Mouse (Mus musculus) heart, embryonic 10.5 days (tissue): ENCODE measurements around the gene Mmp9. TPM values are rescaled to one million over a fixed set of nuclear protein-coding genes. Genes with fewer than 3 reads are reported as not detected.

ENCODE experiments used
- DNase-seq: peaks from one replicate; pipeline ENCODE4 v3.0.0-alpha.2; 2017; ENCODE audit warnings: low spot score
- H3K27ac ChIP-seq: fragments of 300-500 bp; sonication (generic); 2 replicates; pipeline ENCODE4 v1.5.1; 2016; ENCODE audit warnings: mild to moderate bottlenecking
- H3K27me3 ChIP-seq: fragments of 300-500 bp; sonication (generic); 2 replicates; pipeline ENCODE4 v1.6.1; 2016; ENCODE audit warnings: mild to moderate bottlenecking; ENCODE audit not compliant: poor library complexity, insufficient read depth, severe bottlenecking
- H3K36me3 ChIP-seq: fragments of 300-500 bp; sonication (generic); 2 replicates; pipeline ENCODE4 v1.6.1; 2016; ENCODE audit warnings: mild to moderate bottlenecking, moderate library complexity
- H3K4me1 ChIP-seq: fragments of 300-500 bp; sonication (generic); 2 replicates; pipeline ENCODE4 v1.6.1; 2016; ENCODE audit warnings: mild to moderate bottlenecking
- H3K4me3 ChIP-seq: fragments of 300-500 bp; sonication (generic); 2 replicates; pipeline ENCODE4 v1.5.1; 2016; ENCODE audit warnings: mild to moderate bottlenecking, moderate library complexity
- H3K9me3 ChIP-seq: fragments of 300-500 bp; sonication (generic); 2 replicates; pipeline ENCODE4 v1.6.1; 2016; ENCODE audit warnings: mild to moderate bottlenecking, moderate library complexity
- WGBS: fragments of 180-500 bp; shearing (Covaris S2); methylation state at CpG from one replicate; pipeline ENCODE4 v1.1.7; 2016; 5-methylcytosine and 5-hydroxymethylcytosine counted together
- polyA plus RNA-seq: library from polyadenylated mRNA; unstranded; fragments of >200 nt; fragmentation: Nextera tagmentation; extraction: Ambion mirVana; gene quantifications from 2 replicates; pipeline ENCODE4 v1.2.1, GENCODE M21; 2016

Mmp9 gene
- polyA plus RNA-seq, 1 experiment from 2014 or later: 1.1 TPM

GRCm38 (mm10) chr2:164991111-164991510 is 50.5 kb downstream of the Mmp9 start:
- Histone ChIP-seq H3K27me3 (peaks cover 58% of the 10 kb centered on the region), H3K4me3 (no peak overlapping the region), H3K36me3 (no peaks in the 10 kb centered on the region), H3K9me3 (no peaks in the 10 kb centered on the region), H3K4me1 (0 out of 2 replicates have a peak, but pooled peaks cover 8% of the 10 kb centered on the region), H3K27ac (no peak overlapping the region)
- no peak for DNase-seq
- WGBS: 76% methylated on average over 3 of the region's 3 CpGs

DNA sequence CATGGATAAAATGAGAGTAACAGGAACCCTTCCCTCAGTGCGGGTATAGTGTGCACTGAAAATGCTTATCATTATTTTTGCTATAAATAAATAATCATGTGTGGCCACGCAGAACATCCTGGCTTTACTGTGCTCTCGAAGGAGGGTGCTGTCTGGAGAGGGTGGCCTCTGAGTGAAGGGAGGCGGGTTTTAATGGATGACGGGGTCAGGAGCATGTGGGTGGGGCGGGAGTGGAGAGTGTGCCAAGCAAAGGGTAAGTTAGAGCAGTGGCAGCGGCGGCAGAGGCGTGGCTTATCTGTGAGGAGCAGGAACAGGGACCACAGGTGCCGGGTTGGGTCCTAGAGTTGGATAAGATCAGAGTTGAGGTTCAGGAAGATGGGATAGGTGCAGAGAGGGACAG is 51.2 kb downstream of the Mmp9 start:
- Histone ChIP-seq H3K27ac (no peak overlapping the region), H3K36me3 (no peaks in the 10 kb centered on the region), H3K4me1 (0 out of 2 replicates have a peak, but pooled peaks cover 8% of the 10 kb centered on the region), H3K9me3 (no peaks in the 10 kb centered on the region), H3K27me3 (peaks cover 58% of the 10 kb centered on the region), H3K4me3 (no peak overlapping the region)
- no peak for DNase-seq
- WGBS: 43% methylated on average over 10 of the region's 10 CpGs

DNA sequence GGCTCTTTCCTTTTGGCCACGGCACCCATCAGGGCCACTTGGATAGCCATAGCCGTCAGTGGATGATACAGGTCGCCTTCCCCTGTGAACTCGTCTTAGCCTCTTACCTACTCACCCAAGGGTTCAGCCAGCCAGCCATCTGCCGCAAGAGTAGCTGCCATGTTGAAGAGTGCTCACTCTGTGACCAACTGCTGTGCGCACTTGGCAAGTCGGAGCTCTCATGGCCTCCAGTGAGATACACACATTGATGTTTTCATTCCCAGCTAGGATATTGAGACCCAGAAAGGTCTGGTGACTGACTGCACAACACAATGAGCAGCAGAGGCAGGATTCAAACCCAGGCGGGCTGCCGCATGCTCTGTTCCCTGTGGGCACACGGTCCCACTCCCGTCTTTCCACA is 53.6 kb downstream of the Mmp9 start:
- H3K4me1 ChIP-seq: peaks cover 23% of the 10 kb centered on the region
- H3K4me3 ChIP-seq: no peak overlapping the region
- H3K27me3 ChIP-seq: peaks cover 78% of the 10 kb centered on the region
- peaks cover 7% of the 10 kb centered on the region; the same call in 1 of the 2 replicates for H3K36me3 ChIP-seq
- DNase-seq: no peak
- 83% methylated on average over 11 of the region's 11 CpGs for WGBS
- no peak overlapping the region for H3K27ac ChIP-seq
- no peaks in the 10 kb centered on the region for H3K9me3 ChIP-seq

- Histone ChIP-seq H3K36me3 (peaks cover 14% of the 10 kb centered on the region), H3K27ac (no peak overlapping the region), H3K27me3 (peaks cover 85% of the 10 kb centered on the region), H3K4me1 (peaks cover 23% of the 10 kb centered on the region), H3K4me3 (no peak overlapping the region), H3K9me3 (no peaks in the 10 kb centered on the region)
- DNase-seq: no peak
- 49% methylated on average over 21 of the region's 21 CpGs for WGBS
These were observed 54.3 kb downstream of the Mmp9 start for GRCm38 (mm10) chr2:164994659-164995428.

DNA sequence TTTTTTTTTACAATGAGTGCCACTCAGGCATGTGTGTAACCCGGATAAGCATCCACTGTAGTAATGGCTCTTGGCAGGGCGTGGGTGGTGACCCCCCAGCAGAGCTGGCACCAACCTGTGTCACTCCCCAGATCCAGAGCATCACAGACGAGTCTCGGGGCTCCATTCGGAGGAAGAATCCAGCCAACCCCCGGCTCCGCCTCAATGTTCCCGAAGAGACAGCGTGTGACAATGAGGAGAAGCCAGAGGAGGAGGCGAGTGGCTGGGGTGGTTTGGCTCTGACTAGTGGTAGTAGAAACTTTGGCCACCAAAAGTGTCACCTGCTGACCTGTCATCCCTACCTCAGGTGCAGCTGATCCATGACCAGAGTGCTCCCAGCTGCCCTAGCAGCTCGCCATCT is 55.4 kb downstream of the Mmp9 start:
- H3K27ac ChIP-seq: no peak overlapping the region
- no peak overlapping the region for H3K4me3 ChIP-seq
- 69% methylated on average over 11 of the region's 11 CpGs for WGBS

DNA sequence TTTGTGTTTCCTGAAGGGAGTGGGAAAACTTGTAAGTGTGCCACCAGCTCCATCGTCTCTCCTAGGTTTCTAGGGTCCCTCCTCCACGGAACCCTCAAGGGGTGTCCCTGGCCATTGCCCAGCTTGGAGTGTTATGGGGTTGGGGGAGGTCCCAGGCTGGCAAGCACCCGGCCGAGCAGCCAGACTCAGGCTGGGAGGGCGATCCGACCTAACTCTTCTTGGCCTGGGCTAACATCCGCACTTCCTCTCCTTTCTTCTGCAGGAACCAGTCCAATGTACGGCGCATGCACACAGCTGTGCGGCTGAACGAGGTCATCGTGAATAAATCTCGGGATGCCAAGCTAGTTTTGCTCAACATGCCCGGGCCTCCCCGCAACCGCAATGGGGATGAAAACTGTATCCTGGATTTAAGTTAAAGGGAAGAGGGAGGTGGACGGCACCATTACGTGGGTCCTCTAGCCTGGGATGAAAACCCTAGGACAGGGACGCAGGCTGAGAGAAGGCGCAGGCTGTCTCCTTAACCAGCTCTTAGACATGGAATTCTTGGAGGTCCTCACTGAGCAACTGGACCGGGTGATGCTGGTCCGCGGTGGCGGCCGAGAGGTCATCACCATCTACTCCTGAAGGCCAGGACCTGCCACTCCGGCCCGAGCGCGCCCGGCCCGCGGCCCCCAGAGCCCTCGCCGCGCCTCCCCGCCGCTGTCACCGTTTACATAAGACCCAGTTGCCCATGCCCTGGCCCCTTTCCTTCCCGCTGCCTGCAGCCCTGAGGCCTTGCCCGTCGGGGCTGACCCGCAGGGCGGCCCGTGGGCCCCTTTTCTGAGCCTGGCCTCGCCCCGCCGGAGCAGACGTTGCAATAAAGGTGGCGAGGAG is 56.5 kb downstream of the Mmp9 start:
- H3K36me3 ChIP-seq: peaks cover 36% of the 10 kb centered on the region
- peaks cover 19% of the 10 kb centered on the region for H3K4me1 ChIP-seq
- H3K27ac ChIP-seq: no peak overlapping the region; the same call in 1 of the 2 replicates
- H3K4me3 ChIP-seq: peak overlapping the region; percentile 58
- no peaks in the 10 kb centered on the region for H3K9me3 ChIP-seq
- peaks cover 86% of the 10 kb centered on the region for H3K27me3 ChIP-seq
- DNase-seq: no peak
- WGBS: 13% methylated on average over 49 of the region's 49 CpGs

More for the DNA sequence above, 55.4 kb downstream of the Mmp9 start:
- Histone ChIP-seq H3K4me1 (peaks cover 23% of the 10 kb centered on the region), H3K36me3 (peaks cover 25% of the 10 kb centered on the region), H3K27me3 (peaks cover 95% of the 10 kb centered on the region), H3K9me3 (no peaks in the 10 kb centered on the region)
- no peak for DNase-seq

GRCm38 (mm10) chr2:164997721-164998428 is 57.3 kb downstream of the Mmp9 start:
- Histone ChIP-seq H3K27ac (no peak overlapping the region; the same call in 1 of the 2 replicates), H3K27me3 (peaks cover 78% of the 10 kb centered on the region), H3K4me3 (peak overlapping the region; percentile 58), H3K9me3 (no peaks in the 10 kb centered on the region), H3K4me1 (peaks cover 18% of the 10 kb centered on the region), H3K36me3 (peaks cover 44% of the 10 kb centered on the region)
- no peak for DNase-seq
- WGBS: 1% methylated on average over 52 of the region's 52 CpGs

DNA sequence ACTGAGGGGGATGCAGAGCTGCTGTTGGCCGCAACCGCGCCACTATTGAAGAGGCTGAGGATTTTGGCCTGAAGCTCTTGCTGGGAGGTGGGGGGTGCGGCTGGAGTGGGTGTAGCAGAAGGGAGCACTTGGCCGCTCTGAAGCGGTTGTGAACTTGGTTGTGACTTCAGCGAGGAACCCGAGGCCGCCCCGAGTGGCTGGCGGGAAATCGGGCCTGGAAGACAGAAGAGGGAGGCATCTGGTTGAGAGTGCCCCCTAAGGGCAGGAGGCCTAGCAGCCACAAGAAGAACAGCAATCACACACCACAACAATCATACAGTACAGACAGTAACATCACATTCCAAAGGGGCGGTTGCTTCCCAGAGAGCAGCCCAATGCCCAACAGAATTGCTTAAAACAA is 61.4 kb downstream of the Mmp9 start:
- 91% methylated on average over 13 of the region's 13 CpGs for WGBS
- no peak for DNase-seq
- Histone ChIP-seq H3K27ac (no peak overlapping the region), H3K27me3 (peaks cover 39% of the 10 kb centered on the region), H3K4me1 (peaks cover 18% of the 10 kb centered on the region), H3K36me3 (peaks cover 85% of the 10 kb centered on the region), H3K9me3 (no peaks in the 10 kb centered on the region), H3K4me3 (no peak overlapping the region)

GRCm38 (mm10) chr2:165003108-165003507 is 62.5 kb downstream of the Mmp9 start:
- H3K27me3 ChIP-seq: peaks cover 28% of the 10 kb centered on the region
- WGBS: 91% methylated on average over 3 of the region's 3 CpGs
- H3K9me3 ChIP-seq: no peaks in the 10 kb centered on the region
- peaks cover 96% of the 10 kb centered on the region for H3K36me3 ChIP-seq
- H3K4me1 ChIP-seq: peaks cover 7% of the 10 kb centered on the region
- no peak for DNase-seq
- no peak overlapping the region for H3K4me3 ChIP-seq
- no peak overlapping the region for H3K27ac ChIP-seq

DNA sequence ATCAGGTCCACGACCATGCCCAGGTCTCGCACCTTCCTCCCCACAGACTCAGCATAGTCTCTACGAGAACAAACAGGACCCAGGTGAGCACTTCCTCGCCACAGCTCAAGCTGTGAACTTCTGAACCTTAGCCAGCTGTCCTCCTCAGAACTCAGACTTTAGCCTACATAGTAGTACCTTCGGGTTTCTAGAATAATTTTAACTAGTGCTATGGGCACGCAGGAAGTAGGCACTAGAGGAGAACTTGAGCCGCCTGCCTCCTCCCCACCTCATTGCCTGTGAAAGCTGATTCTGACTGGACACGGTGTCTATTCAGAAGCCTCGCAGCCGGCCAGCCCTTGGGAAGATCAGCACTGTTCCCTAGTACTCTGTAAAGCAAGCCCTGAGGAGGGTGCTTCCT is 63.7 kb downstream of the Mmp9 start:
- peaks cover 100% of the 10 kb centered on the region for H3K36me3 ChIP-seq
- 83% methylated on average over 10 of the region's 10 CpGs for WGBS

More for the DNA sequence above, 63.7 kb downstream of the Mmp9 start:
- Histone ChIP-seq H3K27me3 (peaks cover 17% of the 10 kb centered on the region), H3K4me3 (no peak overlapping the region), H3K27ac (no peak overlapping the region), H3K9me3 (no peaks in the 10 kb centered on the region), H3K4me1 (no peaks in the 10 kb centered on the region)
- no peak for DNase-seq
